Mouse (Mus musculus) heart, embryonic 15.5 days (tissue): ENCODE data around the gene Gm20498. TPM values are rescaled to one million over a fixed set of nuclear protein-coding genes. Genes with fewer than 3 reads are reported as not detected.

ENCODE experiments used
- ATAC-seq: fragments of 200-750 bp; cut with Nextera tagmentation; replicated peaks from 2 replicates; pipeline ENCODE4 v1.8.0; 2017; ENCODE audit warnings: low read depth, moderate TSS enrichment; ENCODE audit not compliant: insufficient number of reproducible peaks, insufficient read depth, low FRiP score
- H3K27ac ChIP-seq: fragments of 300-500 bp; sonication (generic); 2 replicates; pipeline ENCODE4 v1.5.1; 2015; ENCODE audit warnings: mild to moderate bottlenecking, inconsistent platforms
- H3K27me3 ChIP-seq: fragments of 300-500 bp; sonication (generic); 2 replicates; pipeline ENCODE4 v1.6.1; 2015; ENCODE audit warnings: inconsistent platforms
- H3K36me3 ChIP-seq: fragments of 300-500 bp; sonication (generic); 2 replicates; pipeline ENCODE4 v1.6.1; 2015; ENCODE audit warnings: mild to moderate bottlenecking, inconsistent platforms
- H3K4me1 ChIP-seq: fragments of 300-500 bp; sonication (generic); replicated peaks from 2 replicates; pipeline ENCODE4 v1.6.1; 2015; ENCODE audit warnings: inconsistent platforms
- H3K4me2 ChIP-seq: fragments of 300-500 bp; sonication (generic); 2 replicates; pipeline ENCODE4 v1.6.1; 2015; ENCODE audit warnings: inconsistent platforms, mild to moderate bottlenecking, moderate library complexity
- H3K4me3 ChIP-seq: fragments of 300-500 bp; sonication (generic); 2 replicates; pipeline ENCODE4 v1.5.1; 2015; ENCODE audit warnings: mild to moderate bottlenecking, inconsistent platforms
- H3K9ac ChIP-seq: fragments of 300-500 bp; sonication (generic); 2 replicates; pipeline ENCODE4 v1.6.1; 2015; ENCODE audit warnings: mild to moderate bottlenecking, inconsistent platforms
- H3K9me3 ChIP-seq: fragments of 300-500 bp; sonication (generic); replicated peaks from 2 replicates; pipeline ENCODE4 v1.6.1; 2016; ENCODE audit warnings: inconsistent platforms
- WGBS: fragments of 180-500 bp; shearing (Covaris S2); methylation state at CpG from one replicate; pipeline ENCODE4 v1.1.7; 2015; ENCODE audit warnings: mixed read lengths; 5-methylcytosine and 5-hydroxymethylcytosine counted together
- polyA plus RNA-seq: library from polyadenylated mRNA; unstranded; fragments of >200 nt; fragmentation: Nextera tagmentation; extraction: Ambion mirVana; gene quantifications from 2 replicates; pipeline ENCODE4 v1.2.1, GENCODE M21; 2015

Gene Gm20498
- polyA plus RNA-seq, 1 experiment from 2014 or later = 28.9 TPM

GRCm38 (mm10) chr12:81332875-81333421 lies 199.8 kb downstream of the Gm20498 start, which contains the start of gene Slc8a3:
TSS of gene Slc8a3 (minus strand) at chr12:81333180.
- no peaks in the 10 kb centered on the region for H3K36me3 ChIP-seq

GRCm38 (mm10) chr12:81331937-81332874 lies 200.5 kb downstream of the Gm20498 start:
- no peaks in the 10 kb centered on the region for H3K36me3 ChIP-seq
- H3K4me1 ChIP-seq = peaks cover 13% of the 10 kb centered on the region
- peak overlapping the region; percentile 57 for H3K4me3 ChIP-seq
- no peak overlapping the region for H3K27ac ChIP-seq
- H3K9me3 ChIP-seq = no peaks in the 10 kb centered on the region
- peak overlapping the region; percentile 95 for H3K4me2 ChIP-seq
- ATAC-seq = peak; percentile 53
- H3K9ac ChIP-seq = peak overlapping the region; percentile 45
- 2% methylated on average over 52 of the region's 54 CpGs for WGBS
- H3K27me3 ChIP-seq = peaks cover 64% of the 10 kb centered on the region

More at GRCm38 (mm10) chr12:81332875-81333421, 199.8 kb downstream of the Gm20498 start, which contains the start of gene Slc8a3:
- ATAC-seq = peak; percentile 35
- Histone ChIP-seq H3K27me3 (peaks cover 67% of the 10 kb centered on the region), H3K9ac (peak within 1 kb of the TSS; percentile 45), H3K4me2 (peak within 1 kb of the TSS; percentile 95), H3K27ac (no peak within 1 kb of the TSS), H3K9me3 (no peaks in the 10 kb centered on the region), H3K4me1 (peaks cover 13% of the 10 kb centered on the region), H3K4me3 (peak within 1 kb of the TSS; percentile 57)
- WGBS = under 1% methylated on average over 47 of the region's 47 CpGs

- Histone ChIP-seq H3K27me3 (peaks cover 58% of the 10 kb centered on the region), H3K27ac (no peak overlapping the region), H3K4me2 (peak overlapping the region; percentile 95; the same call in 1 of the 2 replicates), H3K4me3 (no peak overlapping the region), H3K4me1 (peaks cover 13% of the 10 kb centered on the region), H3K9me3 (no peaks in the 10 kb centered on the region), H3K9ac (no peak overlapping the region), H3K36me3 (no peaks in the 10 kb centered on the region)
- no peak for ATAC-seq
- 40% methylated on average over 5 of the region's 5 CpGs for WGBS
Observed at GRCm38 (mm10) chr12:81331046-81331638, 201.6 kb downstream of the Gm20498 start.

- H3K27me3 ChIP-seq = peaks cover 11% of the 10 kb centered on the region; the same call in 1 of the 2 replicates
- no peak overlapping the region for H3K27ac ChIP-seq
- no peak for ATAC-seq
- WGBS = 66% methylated on average over 3 of the region's 3 CpGs
- peaks cover 10% of the 10 kb centered on the region for H3K4me1 ChIP-seq
- H3K36me3 ChIP-seq = no peaks in the 10 kb centered on the region
- no peak overlapping the region for H3K4me2 ChIP-seq
- no peak overlapping the region for H3K4me3 ChIP-seq
- H3K9me3 ChIP-seq = no peaks in the 10 kb centered on the region
- no peak overlapping the region for H3K9ac ChIP-seq
Observed at GRCm38 (mm10) chr12:81324991-81325390, 207.7 kb downstream of the Gm20498 start.

- H3K27me3 ChIP-seq = peaks cover 3% of the 10 kb centered on the region; the same call in 1 of the 2 replicates
- no peak overlapping the region for H3K4me3 ChIP-seq
- no peaks in the 10 kb centered on the region for H3K36me3 ChIP-seq
- H3K9me3 ChIP-seq = no peaks in the 10 kb centered on the region
- no peak overlapping the region for H3K9ac ChIP-seq
- H3K4me1 ChIP-seq = peaks cover 10% of the 10 kb centered on the region
- H3K27ac ChIP-seq = no peak overlapping the region
- 86% methylated on average over 3 of the region's 3 CpGs for WGBS
- ATAC-seq = no peak
- no peak overlapping the region for H3K4me2 ChIP-seq
Observed at GRCm38 (mm10) chr12:81324116-81324515, 208.6 kb downstream of the Gm20498 start.

- no peaks in the 10 kb centered on the region for H3K9me3 ChIP-seq
- H3K27ac ChIP-seq = no peak overlapping the region
- peaks cover 10% of the 10 kb centered on the region for H3K4me1 ChIP-seq
- H3K4me2 ChIP-seq = no peak overlapping the region
- H3K4me3 ChIP-seq = no peak overlapping the region
- H3K27me3 ChIP-seq = no peaks in the 10 kb centered on the region
- no peak overlapping the region for H3K9ac ChIP-seq
- H3K36me3 ChIP-seq = no peaks in the 10 kb centered on the region
- 50% methylated on average over 1 of the region's 1 CpGs for WGBS
- ATAC-seq = peak; percentile 55; the same call in 1 of the 2 replicates
Observed at GRCm38 (mm10) chr12:81321021-81321420, 211.7 kb downstream of the Gm20498 start.

- whole genome bisulfite sequencing = 30% methylated on average over 2 of the region's 2 CpGs
- Histone ChIP-seq H3K4me2 (no peak overlapping the region), H3K9me3 (no peaks in the 10 kb centered on the region), H3K9ac (no peak overlapping the region), H3K4me3 (no peak overlapping the region), H3K27ac (no peak overlapping the region), H3K36me3 (no peaks in the 10 kb centered on the region), H3K27me3 (no peaks in the 10 kb centered on the region), H3K4me1 (peaks cover 10% of the 10 kb centered on the region)
- ATAC-seq = no peak
Observed at GRCm38 (mm10) chr12:81317811-81318210, 214.9 kb downstream of the Gm20498 start.

- Histone ChIP-seq H3K4me3 (no peak overlapping the region), H3K4me2 (no peak overlapping the region), H3K27ac (no peak overlapping the region), H3K4me1 (peaks cover 6% of the 10 kb centered on the region), H3K27me3 (no peaks in the 10 kb centered on the region), H3K36me3 (no peaks in the 10 kb centered on the region), H3K9ac (no peak overlapping the region), H3K9me3 (no peaks in the 10 kb centered on the region)
- WGBS = 87% methylated on average over 5 of the region's 5 CpGs
- ATAC-seq = no peak
Observed at GRCm38 (mm10) chr12:81315953-81316352, 216.8 kb downstream of the Gm20498 start.

Other genes starting within 250 kb of the Gm20498 start
- 0.60 TPM in 2 replicates for gene Slc8a3, start 199.7 kb downstream of the Gm20498 start, polyA plus RNA-seq
- 0.14 and 0.22 TPM in 2 replicates for gene Gm4787, start 153.4 kb downstream of the Gm20498 start, polyA plus RNA-seq
- 0.23 and 0.39 TPM in 2 replicates for gene Adam4, start 111.0 kb downstream of the Gm20498 start, polyA plus RNA-seq
- 79.0 and 88.6 TPM in 2 replicates for gene Cox16, start 47.8 kb downstream of the Gm20498 start, polyA plus RNA-seq
- 29.7 and 33.7 TPM in 2 replicates for gene Synj2bp, start within 50 bp of the Gm20498 start, polyA plus RNA-seq
- gene Adam21, start 35.6 kb upstream of the Gm20498 start, polyA plus RNA-seq = 0.15 and 0.23 TPM in 2 replicates
- 37.6 and 42.4 TPM in 2 replicates for gene Med6, start 62.1 kb upstream of the Gm20498 start, polyA plus RNA-seq
- gene Ttc9, start 98.3 kb upstream of the Gm20498 start, polyA plus RNA-seq = 3.7 and 4.7 TPM in 2 replicates
- 0.19 and 0.30 TPM in 2 replicates for gene Map3k9, start 248.3 kb upstream of the Gm20498 start, polyA plus RNA-seq